Mouse (Mus musculus): ENCODE results near the gene Ptbp3. TPM values are rescaled to one million over a fixed set of nuclear protein-coding genes. Genes with fewer than 3 reads are reported as not detected.

Ptbp3 gene
- 23.7 and 26.9 TPM in 2 replicates for polyA plus RNA-seq (2012; rRNA removed)

GRCm38 (mm10) chr4:59549175-59549976 is at the start of gene Ptbp3:
Gene Ptbp3, minus strand, starts transcription at chr4:59549364.

GRCm38 (mm10) chr4:59581314-59582185 is 32.4 kb upstream of the Ptbp3 start, which contains the start of gene Hsdl2:
Gene Hsdl2, plus strand, starts transcription at chr4:59581563.

GRCm38 (mm10) chr4:59437990-59438854 is 110.9 kb downstream of the Ptbp3 start, which contains the start of gene Susd1:
Gene Susd1, minus strand, starts transcription at chr4:59438633.

Other genes with a start within 250 kb of the Ptbp3 start
- 20.7 and 21.9 TPM in 2 replicates for gene Susd1, start 110.7 kb downstream of the Ptbp3 start, polyA plus RNA-seq (2012; rRNA removed)
- gene Hsdl2, start 32.2 kb upstream of the Ptbp3 start, polyA plus RNA-seq (2012; rRNA removed), result 32.9 and 35.0 TPM in 2 replicates
- 2.3 and 2.6 TPM in 2 replicates for gene E130308A19Rik, start 76.8 kb upstream of the Ptbp3 start, polyA plus RNA-seq (2012; rRNA removed)

All from liver, embryonic 18 days (tissue).